Mouse (Mus musculus) thymus, adult 2 months (tissue): ENCODE data around the gene Lhx9.

Experiments
- CTCF ChIP-seq: fragments of 200-500 bp; IDR thresholded peaks from 2 replicates; pipeline ENCODE4 v1.5.1; 2012; ENCODE audit warnings: mild to moderate bottlenecking, control low read depth, low read length, moderate library complexity, borderline replicate concordance; ENCODE audit not compliant: control insufficient read depth, poor library complexity, insufficient read depth; ENCODE audit errors: extremely low read depth
- POLR2A ChIP-seq: fragments of 200-500 bp; IDR thresholded peaks from 2 replicates; pipeline ENCODE4 v1.6.1; 2012; ENCODE audit warnings: mild to moderate bottlenecking, low read length, control low read depth, moderate library complexity; ENCODE audit not compliant: control insufficient read depth, poor library complexity, insufficient read depth; ENCODE audit errors: extremely low read depth

- TF ChIP-seq POLR2A (no peak), CTCF (no peak)
Measured at GRCm38 (mm10) chr1:138822255-138822984, 26.0 kb downstream of the Lhx9 start.
